Mouse (Mus musculus) ES-E14 (cell line): Measurements from ENCODE around the gene Ralgapa2.

Experiments
- HCFC1 ChIP-seq: IDR thresholded peaks from 2 replicates; pipeline ENCODE4 v1.6.1; 2012; ENCODE audit warnings: low read length, inconsistent platforms, borderline replicate concordance; ENCODE audit not compliant: insufficient read depth
- MAFK ChIP-seq: IDR thresholded peaks from 2 replicates; pipeline ENCODE4 v1.6.1; 2014; ENCODE audit warnings: mild to moderate bottlenecking, low read depth, low read length, inconsistent platforms; ENCODE audit not compliant: insufficient read depth

- TF ChIP-seq MAFK: no peak
- TF ChIP-seq HCFC1: no peak
Observed at GRCm38 (mm10) chr2:146350230-146350629, 161.9 kb downstream of the Ralgapa2 start.
